Mouse (Mus musculus) left cerebral cortex, postnatal 36 days (tissue): ENCODE results near the gene Tmem121. TPM values are rescaled to one million over a fixed set of nuclear protein-coding genes. Genes with fewer than 3 reads are reported as not detected.
A peak's percentile ranks its signal among the peaks of the same experiment; 100 is the strongest.

Source experiments
- DNase-seq, 2 experiments: peaks; one replicate each; pipeline ENCODE4 v3.0.0; 2021 to 2022; ENCODE audit warnings: low spot score in 2 of 2, mixed read lengths in 1 of 2
- intact Hi-C: fragments of 180-260 bp; cut with DNase I; formaldehyde crosslinking; loops from one replicate; pipeline ENCODE4 v1.15.1; 2025
- total RNA-seq, 2 experiments: library from RNA; stranded (reverse); gene quantifications; 2 replicates each; pipeline ENCODE4 v1.2.3; 2021

Tmem121 gene
- total RNA-seq = 10 to 100 TPM; 24.9 to 31.1 TPM

GRCm38 (mm10) chr12:113185442-113186291 is at the start of gene Tmem121:
Gene Tmem121 (plus strand): TSS chr12:113185930.
- peak; percentile 54 to 65 for DNase-seq
- intact Hi-C loops = loop anchor here (5.0 kb wide), 1 partner anchor 43 kb away; the partner anchor contains the start of gene Crip2

- intact Hi-C loops = no loop called here
Observed at GRCm38 (mm10) chr12:113136492-113137020, 49.2 kb upstream of the Tmem121 start.

GRCm38 (mm10) chr12:113137260-113138213 is 48.2 kb upstream of the Tmem121 start:
- intact Hi-C loops = no loop called here
- no peak for DNase-seq

More at GRCm38 (mm10) chr12:113136492-113137020, 49.2 kb upstream of the Tmem121 start:
- DNase-seq = no peak

GRCm38 (mm10) chr12:113138291-113138690 is 47.4 kb upstream of the Tmem121 start:
- intact Hi-C loops = no loop called here
- no peak for DNase-seq

GRCm38 (mm10) chr12:113138901-113139864 is 46.5 kb upstream of the Tmem121 start:
- DNase-seq = no peak
- intact Hi-C loops = no loop called here

- DNase-seq = peak; percentile 92 to 94
- intact Hi-C loops = loop anchor here (5.0 kb wide), 1 partner anchor 47 kb away; the partner anchor contains the start of gene Tmem121
Observed at GRCm38 (mm10) chr12:113139908-113140615, 45.7 kb upstream of the Tmem121 start, which contains the start of gene Crip2. Gene Crip2 (plus strand): TSS chr12:113140236.

GRCm38 (mm10) chr12:113140616-113141411 is 44.9 kb upstream of the Tmem121 start:
- DNase-seq = no peak
- intact Hi-C loops = loop anchor here (5.0 kb wide), 1 partner anchor 46 kb away; the partner anchor contains the start of gene Tmem121

- no peak for DNase-seq
- intact Hi-C loops = loop anchor here (5.0 kb wide), 1 partner anchor 46 kb away; the partner anchor contains the start of gene Tmem121
Observed at GRCm38 (mm10) chr12:113141531-113141973, 44.2 kb upstream of the Tmem121 start.

- intact Hi-C loops = loop anchor here (5.0 kb wide), 1 partner anchor 45 kb away; the partner anchor contains the start of gene Tmem121
- DNase-seq = peak; percentile 43 to 57
Observed at GRCm38 (mm10) chr12:113142021-113142975, 43.4 kb upstream of the Tmem121 start.

- DNase-seq = no peak
- intact Hi-C loops = loop anchor here (5.0 kb wide), 1 partner anchor 44 kb away; the partner anchor contains the start of gene Tmem121
Observed at GRCm38 (mm10) chr12:113143164-113143563, 42.6 kb upstream of the Tmem121 start.

GRCm38 (mm10) chr12:113144001-113144756 is 41.6 kb upstream of the Tmem121 start:
- DNase-seq = no peak
- intact Hi-C loops = loop anchor here (5.0 kb wide), 1 partner anchor 43 kb away; the partner anchor contains the start of gene Tmem121

- DNase-seq = no peak
- intact Hi-C loops = loop anchor here (5.0 kb wide), 1 partner anchor 42 kb away; the partner anchor contains the start of gene Tmem121
Observed at GRCm38 (mm10) chr12:113144886-113145285, 40.8 kb upstream of the Tmem121 start.

- intact Hi-C loops = no loop called here
- DNase-seq = no peak
Observed at GRCm38 (mm10) chr12:113145591-113145990, 40.1 kb upstream of the Tmem121 start.

GRCm38 (mm10) chr12:113146112-113147057 is 39.3 kb upstream of the Tmem121 start, which contains the start of gene Crip1:
Gene Crip1 (plus strand): TSS chr12:113146316.
- intact Hi-C loops = no loop called here
- DNase-seq = peak; percentile 80 to 87
